Mouse (Mus musculus): Measurements from ENCODE around the gene Uqcrc1.

Gene Uqcrc1

DNA sequence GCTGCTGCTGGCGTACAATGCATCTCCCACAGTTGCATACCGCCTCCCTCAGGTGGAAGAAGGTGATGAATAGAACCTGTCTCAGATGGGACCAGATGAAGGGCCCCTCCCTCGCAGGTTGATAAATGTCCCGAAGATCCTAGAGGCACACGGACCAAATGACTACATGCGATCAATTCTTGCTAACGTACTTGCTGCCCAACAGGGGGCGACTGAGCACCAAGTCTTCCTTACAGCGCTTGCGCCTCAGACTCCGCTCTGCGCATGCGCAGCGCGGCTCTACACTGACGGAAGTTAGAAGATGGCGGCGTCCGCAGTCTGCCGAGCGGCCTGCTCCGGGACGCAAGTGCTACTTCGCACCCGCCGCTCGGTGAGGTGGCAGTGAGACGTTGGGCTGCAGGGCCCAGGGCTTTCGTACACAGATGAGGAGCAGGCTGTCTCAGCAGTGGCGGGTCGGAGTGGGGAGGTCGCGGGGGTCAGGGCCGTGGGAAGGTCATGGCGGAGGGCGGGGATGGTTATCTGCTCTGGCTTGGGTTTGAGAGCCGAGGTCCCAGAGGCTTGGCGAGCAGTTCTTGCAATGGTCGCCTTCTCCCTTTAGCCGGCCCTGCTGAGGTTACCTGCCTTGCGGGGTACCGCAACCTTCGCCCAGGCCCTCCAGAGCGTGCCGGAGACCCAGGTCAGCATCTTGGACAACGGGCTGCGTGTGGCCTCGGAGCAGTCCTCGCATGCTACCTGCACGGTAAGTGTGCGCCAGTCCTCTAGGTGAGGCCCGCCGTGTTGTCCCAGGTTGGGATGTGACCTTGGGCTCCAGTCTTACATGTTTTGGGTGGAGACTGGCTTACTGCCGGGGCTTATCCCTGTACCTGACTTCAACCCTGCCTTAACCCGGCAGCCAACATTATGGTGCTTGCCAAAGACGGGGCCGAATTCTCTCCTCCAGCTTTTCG is at the start of gene Uqcrc1:
Gene Uqcrc1, plus strand, starts transcription at position 216 of the 947 bp plus-strand sequence.
- peak; percentile 100 for DNase-seq (ENCODE audit: low read depth)

DNA sequence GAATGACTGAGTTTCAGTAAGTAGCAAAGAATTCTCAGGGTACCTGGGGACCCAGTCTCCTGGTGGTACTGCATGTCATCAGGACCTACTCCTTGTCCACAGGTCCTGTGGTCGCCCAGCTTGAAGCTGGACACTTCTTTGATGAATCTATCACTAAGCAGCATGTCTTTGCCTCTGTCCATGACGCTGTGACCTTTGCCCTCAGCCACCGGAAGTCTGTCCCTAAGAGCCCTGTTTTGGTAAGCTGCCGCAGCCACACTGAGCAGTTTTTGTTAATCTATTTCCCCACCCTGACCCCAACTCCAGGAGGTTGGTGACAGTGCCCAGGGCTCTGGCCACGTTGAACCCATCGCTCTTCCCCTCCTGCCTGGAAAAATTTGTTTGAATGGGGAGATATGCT is 24.1 kb upstream of the Uqcrc1 start:
- no peak for DNase-seq (ENCODE audit: low read depth)

DNA sequence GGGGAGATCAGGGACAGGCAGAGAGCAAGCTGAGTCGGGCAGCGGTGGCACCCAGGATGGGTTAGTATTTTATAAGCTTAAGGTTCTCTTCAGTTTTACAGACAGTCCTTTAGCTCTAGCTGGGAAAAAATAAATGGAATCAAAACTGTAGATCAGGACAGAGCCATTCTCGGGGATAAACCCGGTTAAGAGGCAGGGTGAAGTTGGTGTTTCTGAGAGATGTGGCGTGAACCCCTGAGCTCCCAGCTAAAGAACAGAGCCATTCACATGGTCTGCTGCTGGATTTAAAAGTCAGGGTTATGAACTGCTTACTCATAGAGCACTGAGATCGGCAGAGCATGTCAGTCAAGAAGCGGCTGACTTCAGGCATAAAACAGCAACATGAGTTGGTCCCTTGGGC is 23.3 kb upstream of the Uqcrc1 start:
- DNase-seq (ENCODE audit: low read depth), result no peak

DNA sequence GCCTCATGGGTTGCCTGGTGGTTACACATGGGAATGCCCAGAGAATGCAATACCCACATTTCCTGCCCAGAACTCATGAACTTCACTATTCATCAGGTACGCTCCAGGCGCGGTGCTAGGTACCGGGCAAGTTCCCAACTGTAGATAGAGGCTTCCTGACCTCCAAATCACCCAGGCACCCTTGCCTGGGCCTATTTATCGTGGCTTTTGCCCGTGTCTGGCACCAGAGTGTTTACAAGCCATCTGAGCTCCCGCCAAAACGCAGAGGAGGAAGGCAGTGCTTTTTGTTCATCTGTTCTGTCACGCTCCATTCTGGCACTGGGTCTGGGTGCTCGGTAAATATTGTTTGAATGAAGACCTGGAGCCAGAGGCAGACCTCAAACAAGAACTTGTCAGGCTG is 22.8 kb upstream of the Uqcrc1 start:
- no peak for DNase-seq (ENCODE audit: low read depth)

DNA sequence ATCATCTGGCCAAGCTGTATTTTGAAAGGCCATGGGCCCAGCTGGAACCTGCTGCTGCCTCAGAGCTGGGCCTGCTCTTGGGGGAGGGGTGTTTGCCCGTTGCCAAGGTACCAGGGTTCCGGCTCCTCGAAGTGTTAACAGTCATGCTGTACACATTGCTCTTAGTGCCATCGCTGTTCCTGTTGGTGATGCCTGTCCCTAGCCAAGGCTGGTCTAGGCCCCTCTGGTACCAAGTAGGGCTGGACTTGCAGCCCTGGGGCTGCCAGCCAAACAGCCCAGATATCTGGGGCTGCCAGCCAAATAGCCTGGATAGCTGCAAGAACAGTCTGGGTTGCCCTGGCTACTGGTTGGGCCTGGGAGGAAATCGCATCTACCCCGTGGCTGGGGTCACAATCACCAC is 21.9 kb upstream of the Uqcrc1 start, which contains the start of gene Tmem89:
Gene Tmem89, plus strand, starts transcription at position 129 of the 400 bp plus-strand sequence.
- no peak for DNase-seq (ENCODE audit: low read depth)

DNA sequence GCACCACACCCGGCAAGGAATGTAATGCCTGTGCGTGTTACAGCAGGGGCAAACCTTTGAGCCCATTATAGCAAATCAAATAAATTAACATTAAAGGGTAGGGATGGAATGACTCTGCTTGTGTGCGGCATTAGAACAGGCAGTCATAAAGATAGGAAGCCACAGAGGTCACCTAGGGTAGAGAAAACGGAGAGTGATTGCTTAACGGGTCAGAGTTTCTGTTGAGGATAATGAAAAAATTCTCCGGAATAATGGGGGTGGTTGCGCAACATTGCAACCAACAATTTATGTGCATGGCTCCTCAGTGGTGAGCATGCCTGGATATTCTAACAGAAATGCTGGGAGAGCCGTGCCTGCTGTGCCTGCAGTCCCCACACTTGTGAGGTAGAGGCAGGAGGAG is 10.5 kb upstream of the Uqcrc1 start:
- DNase-seq (ENCODE audit: low read depth), result no peak

DNA sequence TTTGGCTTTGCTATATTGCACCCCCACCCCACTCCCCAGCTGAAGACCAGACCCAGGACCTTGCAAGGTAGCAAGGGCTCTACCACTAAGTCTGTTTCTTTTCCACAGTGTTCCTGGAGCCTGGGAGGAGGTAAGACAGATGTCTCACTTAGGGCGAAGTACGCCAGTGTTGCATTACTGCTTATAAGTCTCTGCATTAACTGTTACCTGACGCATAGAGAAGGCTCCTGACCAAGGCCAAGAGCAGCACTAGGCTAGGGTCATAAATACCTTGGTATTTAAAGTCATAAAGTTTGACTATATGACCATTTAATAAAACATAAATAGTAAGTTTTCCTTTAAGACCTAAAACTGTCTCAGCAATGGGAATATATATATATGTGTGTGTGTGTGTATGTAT is 8.0 kb upstream of the Uqcrc1 start:
- no peak for DNase-seq (ENCODE audit: low read depth)

DNA sequence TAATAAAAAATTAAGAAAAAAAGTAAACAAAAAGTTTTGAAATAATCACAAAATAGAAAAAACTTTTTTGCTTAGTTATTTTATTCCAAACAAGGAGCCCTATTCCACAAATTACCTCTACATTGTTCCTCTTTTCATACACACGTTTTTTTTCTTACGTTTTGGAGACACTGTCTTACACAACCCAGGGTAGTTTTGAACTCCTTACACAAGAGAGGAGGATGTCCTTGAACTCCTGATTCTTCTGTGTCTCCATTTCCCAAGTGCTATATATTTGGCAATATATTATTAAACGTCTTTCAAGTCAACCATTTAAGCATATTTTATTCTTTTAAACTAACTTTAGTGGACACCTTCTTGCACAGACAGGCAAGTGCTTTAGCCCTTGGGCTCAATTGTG is 442 bp upstream of the Uqcrc1 start:
- DNase-seq (ENCODE audit: low read depth), result no peak

DNA sequence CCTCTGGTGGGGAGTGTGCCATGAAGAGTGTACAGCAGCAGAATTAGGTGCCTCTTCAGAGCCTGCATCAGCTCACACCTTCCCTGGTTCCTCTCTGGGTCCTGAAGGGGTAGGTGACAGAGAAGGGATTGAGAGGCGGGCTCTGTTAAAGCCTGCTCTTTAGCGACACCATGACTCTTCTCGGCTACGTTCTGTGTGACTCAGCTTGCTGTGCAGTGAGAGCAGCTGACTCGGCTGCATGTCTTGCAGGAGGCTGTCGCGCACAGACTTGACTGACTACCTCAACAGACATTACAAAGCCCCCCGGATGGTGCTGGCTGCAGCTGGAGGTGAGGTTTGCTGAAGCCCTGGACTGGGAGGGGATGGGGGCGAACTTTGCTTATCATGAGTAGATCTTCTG is 8.7 kb downstream of the Uqcrc1 start:
- DNase-seq (ENCODE audit: low read depth), result no peak

DNA sequence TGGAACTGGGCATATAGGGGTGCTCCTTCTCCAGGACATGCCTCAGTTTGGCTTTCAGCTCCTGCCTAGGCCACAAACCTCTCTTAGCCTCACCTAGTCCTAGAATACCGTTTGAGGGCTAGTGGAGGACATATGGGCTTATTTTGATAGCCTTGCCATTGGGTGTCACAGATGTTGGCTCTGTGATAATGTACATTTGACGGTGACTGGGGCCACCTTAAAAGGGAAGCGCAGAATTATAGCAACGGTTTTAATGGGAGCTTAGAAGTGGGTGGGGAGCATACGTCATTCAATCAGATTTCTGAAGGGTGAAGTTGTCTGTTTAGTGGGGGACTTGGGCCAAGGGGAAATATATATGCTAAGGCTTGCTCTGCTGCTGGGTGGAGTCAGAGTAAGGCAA is 9.2 kb downstream of the Uqcrc1 start:
- no peak for DNase-seq (ENCODE audit: low read depth)

DNA sequence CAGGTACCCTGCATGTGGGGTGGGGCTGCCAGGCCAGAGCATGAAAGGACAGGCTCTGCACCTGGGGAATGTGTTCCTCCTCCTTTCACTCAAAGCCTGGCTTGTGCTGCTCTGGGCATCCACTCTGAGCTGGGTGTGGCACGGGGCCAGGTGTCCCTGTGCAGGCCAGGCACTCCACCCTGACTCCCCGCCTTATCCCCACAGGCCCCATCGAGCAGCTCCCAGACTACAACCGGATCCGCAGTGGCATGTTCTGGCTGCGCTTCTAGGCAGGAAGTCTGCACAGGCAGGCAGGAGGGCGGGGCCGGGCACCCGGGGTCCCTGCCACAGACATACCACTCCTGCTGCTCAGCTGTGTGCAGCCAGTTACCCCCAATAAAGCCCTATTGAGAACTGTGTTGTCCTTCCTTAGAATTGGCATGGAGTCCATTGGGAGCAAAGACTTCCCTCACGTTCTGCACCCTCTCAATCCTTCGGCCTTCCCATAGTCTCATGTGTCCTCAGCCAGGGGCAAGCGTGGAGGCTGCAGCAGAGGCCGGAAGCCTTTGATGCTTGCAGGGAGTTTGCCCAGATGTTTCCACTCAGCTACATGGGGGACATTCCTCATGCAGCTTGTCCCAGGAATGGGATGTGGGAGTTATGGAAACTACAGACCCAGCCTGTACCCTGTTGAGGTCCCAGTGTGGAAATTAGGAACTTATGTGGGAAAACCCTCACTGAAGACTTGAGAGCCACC is 13.0 kb downstream of the Uqcrc1 start:
- DNase-seq (ENCODE audit: low read depth), result no peak

DNA sequence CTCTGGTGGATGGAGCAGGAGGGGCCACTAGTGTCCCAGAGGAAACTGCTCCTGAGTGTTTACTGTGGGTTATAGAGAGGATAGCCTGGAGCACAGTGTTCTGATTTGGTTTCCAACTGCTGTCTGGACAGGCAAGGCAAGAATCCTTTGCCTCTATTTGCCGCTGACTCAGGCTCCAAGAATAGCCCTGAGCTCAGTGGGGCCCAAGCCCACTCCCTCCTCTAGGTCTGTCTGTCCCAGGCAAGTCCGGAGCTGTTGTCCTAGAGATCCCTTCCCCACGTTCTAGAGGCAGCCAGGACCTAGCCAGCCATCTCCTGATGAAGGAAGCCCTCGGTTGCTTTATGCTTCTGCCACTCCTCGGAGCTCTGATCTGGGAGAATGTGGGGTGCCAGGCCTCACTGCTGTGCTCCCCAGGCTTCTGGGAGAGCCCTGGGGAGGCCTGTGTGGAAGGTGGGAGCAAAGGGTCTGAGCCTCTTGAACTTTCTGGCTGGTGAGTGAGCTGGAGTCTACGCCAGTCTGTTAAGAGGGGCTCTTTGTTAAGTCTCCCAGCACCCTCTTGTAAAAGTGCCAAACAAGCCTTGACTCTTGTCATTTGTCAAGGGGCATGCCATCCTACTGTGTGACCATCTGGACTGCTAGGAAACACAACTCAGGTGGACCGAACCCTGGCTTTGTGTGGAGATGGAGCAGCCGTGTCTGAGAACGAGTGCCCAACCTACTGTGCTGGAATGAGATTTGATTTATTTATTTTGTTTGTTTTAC is 13.7 kb downstream of the Uqcrc1 start:
- no peak for DNase-seq (ENCODE audit: low read depth)

DNA sequence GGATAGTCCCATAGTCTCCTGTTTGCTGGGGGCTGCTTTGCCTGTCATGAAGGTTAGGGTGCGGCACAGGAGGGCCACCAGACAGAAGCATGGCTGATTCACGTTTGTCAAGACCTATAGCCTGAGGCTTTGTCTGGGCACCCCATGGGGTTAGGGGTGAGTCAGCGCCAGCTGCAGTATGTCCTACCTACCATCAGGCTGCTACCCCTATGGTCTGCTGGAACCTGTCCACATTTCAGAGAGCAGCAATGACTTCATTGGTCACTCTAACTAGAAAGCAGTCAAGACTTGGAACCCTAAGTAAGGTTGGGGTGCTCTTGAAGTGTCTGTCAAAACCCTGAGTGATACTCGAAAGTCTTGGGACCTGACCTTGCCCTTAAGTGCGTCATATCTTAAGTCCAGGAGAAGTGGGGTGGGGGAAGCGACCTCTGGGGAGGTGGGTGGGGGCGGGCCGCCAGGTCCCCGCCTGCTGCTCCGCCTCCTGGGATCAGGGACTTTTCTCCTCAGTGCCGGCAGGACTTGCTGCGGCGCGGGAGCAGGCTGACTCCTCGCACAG is 16.7 kb downstream of the Uqcrc1 start, which contains the start of gene Col7a1:
Gene Col7a1, plus strand, starts transcription at position 506 of the 556 bp plus-strand sequence.
- DNase-seq (ENCODE audit: low read depth), result no peak

DNA sequence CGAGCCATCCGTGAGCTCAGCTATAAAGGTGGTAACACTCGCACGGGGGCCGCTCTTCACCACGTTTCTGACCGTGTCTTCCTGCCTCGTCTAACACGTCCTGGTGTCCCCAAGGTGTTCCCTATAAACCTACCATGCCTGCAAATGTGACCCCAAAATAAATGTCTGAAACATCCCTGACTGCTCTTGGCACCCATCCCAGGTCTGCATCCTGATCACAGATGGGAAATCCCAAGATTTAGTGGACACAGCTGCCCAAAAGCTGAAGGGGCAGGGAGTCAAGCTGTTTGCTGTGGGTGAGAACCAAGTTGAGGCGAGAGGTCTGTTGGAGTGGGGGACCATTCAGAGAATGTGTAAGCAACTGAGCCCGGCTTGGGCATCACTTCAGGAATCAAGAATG is 18.8 kb downstream of the Uqcrc1 start:
- no peak for DNase-seq (ENCODE audit: low read depth)

DNA sequence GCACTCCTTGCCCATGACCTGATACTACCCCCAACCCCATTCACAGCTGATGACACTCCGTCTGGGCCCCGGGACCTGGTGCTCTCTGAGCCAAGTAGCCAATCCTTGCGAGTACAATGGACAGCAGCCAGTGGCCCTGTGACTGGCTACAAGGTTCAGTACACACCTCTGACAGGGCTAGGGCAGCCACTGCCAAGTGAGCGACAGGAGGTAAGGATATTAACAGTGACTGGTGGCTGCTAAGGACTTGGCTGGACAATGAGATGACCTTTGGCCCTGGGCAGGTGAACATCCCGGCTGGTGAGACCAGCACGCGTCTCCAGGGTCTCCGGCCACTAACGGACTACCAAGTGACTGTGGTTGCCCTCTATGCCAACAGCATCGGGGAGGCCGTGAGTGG is 19.4 kb downstream of the Uqcrc1 start:
- no peak for DNase-seq (ENCODE audit: low read depth)

DNA sequence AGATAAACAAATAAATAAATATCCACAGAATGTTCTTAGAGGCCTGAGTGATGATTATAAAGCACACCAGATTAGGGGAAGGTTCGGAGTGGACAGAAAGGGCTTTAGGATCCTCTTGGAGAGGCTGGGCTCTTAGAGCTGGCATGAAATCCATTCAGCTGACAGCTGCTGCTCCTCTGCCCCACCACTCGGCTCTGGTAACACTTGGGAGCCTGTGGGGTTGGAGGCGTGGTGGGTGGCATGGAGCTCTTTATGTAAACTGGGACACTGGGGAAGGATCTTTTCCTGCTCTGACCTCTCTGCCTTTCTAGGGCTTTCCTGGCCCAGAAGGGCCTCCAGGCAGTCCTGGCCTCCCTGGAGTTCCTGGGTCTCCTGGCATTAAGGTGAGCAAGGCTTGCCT is 27.1 kb downstream of the Uqcrc1 start:
- DNase-seq (ENCODE audit: low read depth), result no peak

DNA sequence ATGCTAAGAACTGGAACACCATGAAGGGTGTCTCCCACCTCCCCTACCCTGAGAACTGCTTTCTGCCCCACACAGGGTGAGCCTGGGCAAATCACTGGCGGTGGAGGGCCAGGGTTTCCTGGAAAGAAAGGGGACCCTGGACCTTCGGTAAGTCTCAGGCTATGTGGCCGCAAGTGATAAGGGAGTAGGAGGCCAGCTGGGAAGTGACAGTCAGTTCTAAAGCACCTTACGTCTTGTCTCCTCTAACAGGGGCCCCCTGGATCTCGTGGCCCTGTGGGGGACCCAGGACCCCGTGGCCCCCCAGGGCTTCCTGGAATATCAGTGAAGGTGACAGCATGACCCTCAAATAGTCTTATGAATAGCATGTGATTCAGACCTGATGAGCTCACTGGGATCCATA is 27.9 kb downstream of the Uqcrc1 start:
- no peak for DNase-seq (ENCODE audit: low read depth)

DNA sequence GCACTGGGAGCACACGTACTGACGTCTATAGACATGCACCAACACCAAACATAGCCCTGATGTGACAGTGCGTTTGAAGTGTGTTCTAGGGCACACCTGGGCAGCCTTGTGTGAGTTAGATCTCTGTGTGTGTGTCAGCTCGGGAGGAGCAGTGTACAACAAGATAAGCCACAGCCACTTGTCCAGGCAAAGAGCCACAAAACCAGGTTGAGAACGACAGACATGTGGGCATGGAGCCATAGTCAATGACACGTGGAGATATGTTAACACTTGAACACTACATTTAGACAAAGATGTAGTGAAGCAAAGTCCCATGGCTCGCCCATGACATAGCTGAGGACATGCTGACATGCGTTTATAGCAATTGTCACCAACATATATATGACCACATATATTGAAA is 34.2 kb downstream of the Uqcrc1 start:
- DNase-seq (ENCODE audit: low read depth), result no peak

DNA sequence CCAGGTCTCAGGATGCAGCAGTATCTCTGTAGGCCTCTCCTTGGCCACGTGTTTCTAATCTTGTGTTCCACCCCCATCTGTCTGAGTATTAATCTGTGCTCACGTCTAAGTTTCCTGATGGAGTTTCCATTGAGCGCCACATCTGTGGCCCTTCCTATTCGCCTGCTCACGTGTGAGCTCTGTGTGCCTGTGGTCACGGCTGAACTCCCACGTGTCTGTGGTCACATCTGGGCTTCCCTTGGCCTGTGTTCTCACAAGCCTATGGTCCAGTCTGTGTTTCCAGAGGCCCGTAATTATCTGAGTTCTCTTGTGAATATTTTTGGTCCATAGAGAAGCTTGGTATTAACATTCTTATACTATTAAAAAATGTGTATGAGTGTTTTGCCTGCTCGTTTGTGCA is 40.0 kb downstream of the Uqcrc1 start:
- DNase-seq (ENCODE audit: low read depth), result no peak

DNA sequence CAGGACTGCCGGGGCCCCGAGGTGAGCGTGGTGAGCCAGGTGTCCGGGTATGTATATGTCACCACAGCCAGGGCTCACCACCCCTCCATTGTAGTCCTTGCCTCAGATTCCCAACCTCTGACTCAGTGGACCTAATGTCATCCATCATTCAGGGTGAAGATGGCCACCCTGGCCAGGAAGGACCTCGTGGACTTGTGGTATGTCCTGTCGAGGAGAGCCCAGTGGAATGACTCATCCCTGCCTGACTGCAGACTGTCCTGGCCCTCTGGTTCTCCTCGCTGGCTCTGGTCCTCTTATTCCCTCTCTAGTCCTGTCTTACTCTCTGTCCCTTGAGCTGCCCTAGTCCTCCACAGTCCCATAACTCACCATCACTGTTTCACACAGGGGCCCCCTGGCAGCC is 41.5 kb downstream of the Uqcrc1 start:
- no peak for DNase-seq (ENCODE audit: low read depth)

DNA sequence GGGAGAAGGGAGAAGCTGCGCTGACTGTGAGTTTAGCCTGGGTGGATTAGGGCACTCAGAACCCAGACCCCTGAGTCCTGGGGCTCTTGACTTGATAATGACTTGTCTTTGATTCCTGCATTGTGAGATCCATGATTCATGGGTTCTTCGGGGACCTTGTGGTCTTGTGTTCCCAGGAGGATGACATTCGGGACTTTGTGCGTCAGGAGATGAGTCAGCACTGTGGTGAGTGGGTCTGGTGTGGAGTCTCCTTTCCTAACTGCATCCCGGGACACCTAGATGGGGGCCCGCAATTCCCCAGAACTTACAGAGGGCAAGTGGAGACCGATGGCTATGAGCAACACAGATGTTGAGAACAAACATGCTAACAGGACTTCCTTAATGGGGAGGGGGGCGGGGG is 46.1 kb downstream of the Uqcrc1 start:
- DNase-seq (ENCODE audit: low read depth), result no peak

DNA sequence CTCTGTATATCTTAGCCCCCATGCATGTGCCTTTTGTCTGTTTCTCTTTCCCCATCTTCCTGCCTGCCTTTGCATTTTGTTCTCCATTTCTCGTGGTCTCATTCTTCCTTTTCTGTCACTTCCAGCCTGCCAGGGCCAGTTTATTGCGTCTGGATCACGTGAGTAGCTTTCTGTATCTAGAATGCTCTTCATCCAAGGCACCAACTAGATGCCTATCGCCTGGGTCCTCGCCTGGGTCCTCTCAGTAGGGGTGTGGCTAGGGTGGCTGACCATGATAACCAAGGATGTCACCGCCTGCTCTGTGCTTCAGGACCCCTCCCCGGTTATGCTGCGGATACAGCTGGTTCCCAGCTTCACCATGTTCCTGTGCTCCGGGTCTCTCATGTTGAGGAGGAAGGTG is 46.8 kb downstream of the Uqcrc1 start:
- no peak for DNase-seq (ENCODE audit: low read depth)
